Mouse (Mus musculus): Measurements from ENCODE around the gene Hcls1. TPM values are rescaled to one million over a fixed set of nuclear protein-coding genes. Genes with fewer than 3 reads are reported as not detected.

Hcls1 gene
- polyA plus RNA-seq, 1 experiment, result 129 TPM

DNA sequence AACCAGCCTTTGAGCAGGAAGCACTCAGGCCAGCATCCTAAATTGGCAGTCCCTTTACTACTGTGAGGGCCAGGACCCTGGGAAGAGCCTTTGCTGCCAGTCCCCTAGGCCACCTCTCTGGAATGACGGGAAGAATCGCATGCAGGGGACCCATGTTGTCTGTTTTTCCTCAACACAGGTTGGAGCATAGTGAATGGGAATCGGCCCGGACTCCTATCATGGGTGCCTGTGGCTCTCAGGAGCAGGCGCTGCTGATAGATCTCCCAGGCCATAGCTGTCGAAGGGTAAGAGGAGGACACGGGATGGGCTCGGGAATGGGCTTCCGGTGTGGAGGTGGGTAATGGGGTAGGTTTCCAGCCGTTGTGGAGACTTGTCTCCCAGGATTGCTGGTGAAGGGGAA, 3.4 kb upstream of the Hcls1 start:
- Histone ChIP-seq H3K27ac (ENCODE audit: control insufficient read depth, insufficient read depth, low read depth, low read length, poor library complexity) (peak overlapping the region; percentile 54), H3K4me3 (replicated peaks; ENCODE audit: control insufficient read depth, low read depth, low read length) (no peak overlapping the region), H3K4me1 (ENCODE audit: control insufficient read depth, insufficient read depth, low read length) (peaks cover 1% of the 10 kb centered on the region; the same call in 1 of the 2 replicates)
- TF ChIP-seq POLR2A (IDR thresholded peaks at IDR 0.05; ENCODE audit: borderline replicate concordance, control insufficient read depth, low read depth, low read length), result no peak
- no peak for TF ChIP-seq CTCF (IDR thresholded peaks at IDR 0.05; ENCODE audit: control insufficient read depth, insufficient read depth, low read length)
- 91% methylated on average over 10 of the region's 10 CpGs for WGBS

DNA sequence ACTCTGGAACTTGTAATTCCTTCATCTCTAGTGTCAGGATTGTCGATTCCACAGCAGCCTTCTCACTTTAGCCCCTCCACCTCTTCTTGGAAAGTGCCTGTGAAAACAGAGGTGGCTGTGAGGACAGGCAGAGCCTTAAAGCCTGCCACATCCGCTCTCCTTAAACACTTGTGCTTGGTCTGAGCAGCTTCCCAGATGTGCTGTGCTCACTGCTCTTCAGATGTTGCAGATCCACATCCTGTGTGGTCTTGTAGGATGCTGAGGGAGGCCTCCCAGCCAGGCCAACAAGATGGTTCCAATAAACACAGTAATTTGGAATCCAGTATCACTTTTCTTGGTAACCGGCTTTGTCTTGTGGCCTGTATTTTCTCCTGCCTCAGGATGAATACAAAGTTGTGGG, 2.8 kb upstream of the Hcls1 start:
- 90% methylated on average over 3 of the region's 3 CpGs for WGBS
- TF ChIP-seq CTCF (IDR thresholded peaks at IDR 0.05; ENCODE audit: control insufficient read depth, insufficient read depth, low read length) (no peak), POLR2A (IDR thresholded peaks at IDR 0.05; ENCODE audit: borderline replicate concordance, control insufficient read depth, low read depth, low read length) (no peak)
- H3K4me1 ChIP-seq (ENCODE audit: control insufficient read depth, insufficient read depth, low read length), result peaks cover 1% of the 10 kb centered on the region; the same call in 1 of the 2 replicates
- H3K4me3 ChIP-seq (replicated peaks; ENCODE audit: control insufficient read depth, low read depth, low read length), result no peak overlapping the region
- H3K27ac ChIP-seq (ENCODE audit: control insufficient read depth, insufficient read depth, low read depth, low read length, poor library complexity), result no peak overlapping the region

DNA sequence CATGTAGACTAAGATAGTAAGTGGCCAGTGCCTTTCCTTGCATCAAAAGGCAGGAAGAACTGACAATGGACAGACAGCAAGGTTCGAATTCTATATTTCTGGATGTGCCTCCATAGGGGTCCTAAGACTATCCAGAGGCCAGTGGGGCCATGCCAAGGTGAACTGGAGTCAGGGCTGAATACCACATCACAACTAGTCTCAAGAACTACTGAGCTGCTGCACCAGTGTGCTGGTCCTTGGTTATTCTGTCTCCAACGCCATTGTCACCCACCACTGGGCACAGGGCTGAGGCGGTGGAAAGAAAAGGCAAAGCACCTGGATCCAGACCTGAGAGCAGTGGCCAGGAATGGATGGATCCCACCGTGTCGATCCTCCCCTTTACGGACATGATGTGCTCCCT, 2.2 kb upstream of the Hcls1 start:
- Histone ChIP-seq H3K27ac (ENCODE audit: control insufficient read depth, insufficient read depth, low read depth, low read length, poor library complexity) (no peak overlapping the region), H3K4me1 (ENCODE audit: control insufficient read depth, insufficient read depth, low read length) (peaks cover 1% of the 10 kb centered on the region; the same call in 1 of the 2 replicates), H3K4me3 (replicated peaks; ENCODE audit: control insufficient read depth, low read depth, low read length) (no peak overlapping the region)
- TF ChIP-seq POLR2A (IDR thresholded peaks at IDR 0.05; ENCODE audit: borderline replicate concordance, control insufficient read depth, low read depth, low read length) (no peak), CTCF (IDR thresholded peaks at IDR 0.05; ENCODE audit: control insufficient read depth, insufficient read depth, low read length) (no peak)
- WGBS, result 93% methylated on average over 6 of the region's 6 CpGs

DNA sequence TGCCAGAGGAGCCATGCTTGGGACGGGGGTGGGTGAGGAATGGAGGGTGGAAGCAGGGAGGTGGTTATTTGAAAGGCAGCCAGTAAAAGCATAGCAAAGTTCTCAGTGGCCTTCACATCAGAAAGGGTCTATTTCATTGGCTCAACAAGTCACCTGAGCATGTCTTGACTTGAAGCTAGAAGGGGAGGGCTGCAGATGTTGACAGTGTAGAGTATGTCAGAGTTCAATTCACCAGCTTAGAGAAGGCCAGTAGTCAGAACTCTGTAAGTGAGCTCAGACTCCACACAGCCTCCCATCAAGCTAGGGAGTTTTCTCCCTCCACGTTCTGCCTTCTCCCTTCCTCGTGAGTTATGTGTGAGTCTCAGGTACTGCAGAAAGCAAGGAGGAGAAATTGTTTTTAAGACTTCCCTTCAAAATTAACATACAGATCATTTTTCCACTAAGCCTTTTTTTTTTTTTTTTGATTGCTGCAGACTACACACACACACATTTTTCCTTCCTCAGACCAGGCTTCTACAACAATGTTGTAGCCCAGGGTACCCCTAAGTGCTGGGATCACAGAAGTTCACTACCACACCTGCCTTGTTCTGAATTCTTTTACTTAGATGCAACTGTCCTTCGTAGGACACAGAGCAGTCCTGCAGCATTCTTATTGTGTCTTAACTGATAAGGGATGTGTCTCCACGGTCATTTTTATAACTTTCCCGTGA, 497 bp upstream of the Hcls1 start:
- WGBS, result 11% methylated on average over 6 of the region's 6 CpGs

DNA sequence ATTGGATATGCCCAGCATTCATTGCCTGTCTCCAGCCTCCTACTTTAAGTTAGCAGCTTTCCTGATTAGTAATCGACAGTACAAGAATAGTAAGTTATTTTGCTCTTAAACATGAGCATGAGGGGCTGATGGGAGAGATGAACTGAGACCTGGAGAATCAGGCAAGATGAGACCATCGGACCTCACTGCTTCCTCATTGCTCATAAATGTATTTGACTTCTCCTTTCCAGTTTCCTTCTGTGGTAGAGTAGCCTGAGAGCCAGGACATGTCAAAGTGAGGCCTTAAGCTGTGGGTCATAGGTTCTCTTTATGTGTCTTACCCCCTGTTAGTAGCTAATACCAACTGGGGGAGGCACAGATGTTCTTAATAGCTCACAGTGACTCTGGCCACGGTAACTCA, 1.0 kb downstream of the Hcls1 start:
- peak overlapping the region; percentile 47 for H3K4me3 ChIP-seq (replicated peaks; ENCODE audit: control insufficient read depth, low read depth, low read length)
- peaks cover 1% of the 10 kb centered on the region; the same call in 1 of the 2 replicates for H3K4me1 ChIP-seq (ENCODE audit: control insufficient read depth, insufficient read depth, low read length)
- TF ChIP-seq POLR2A (IDR thresholded peaks at IDR 0.05; ENCODE audit: borderline replicate concordance, control insufficient read depth, low read depth, low read length) (no peak), CTCF (IDR thresholded peaks at IDR 0.05; ENCODE audit: control insufficient read depth, insufficient read depth, low read length) (no peak)
- WGBS, result 11% methylated on average over 3 of the region's 3 CpGs
- H3K27ac ChIP-seq (ENCODE audit: control insufficient read depth, insufficient read depth, low read depth, low read length, poor library complexity), result peak overlapping the region; percentile 91; the same call in 1 of the 2 replicates

More for the DNA sequence above, 497 bp upstream of the Hcls1 start:
- Histone ChIP-seq H3K4me1 (ENCODE audit: control insufficient read depth, insufficient read depth, low read length) (peaks cover 1% of the 10 kb centered on the region; the same call in 1 of the 2 replicates), H3K4me3 (replicated peaks; ENCODE audit: control insufficient read depth, low read depth, low read length) (no peak overlapping the region), H3K27ac (ENCODE audit: control insufficient read depth, insufficient read depth, low read depth, low read length, poor library complexity) (peak overlapping the region; percentile 87)
- no peak for TF ChIP-seq POLR2A (IDR thresholded peaks at IDR 0.05; ENCODE audit: borderline replicate concordance, control insufficient read depth, low read depth, low read length)
- no peak for TF ChIP-seq CTCF (IDR thresholded peaks at IDR 0.05; ENCODE audit: control insufficient read depth, insufficient read depth, low read length)

DNA sequence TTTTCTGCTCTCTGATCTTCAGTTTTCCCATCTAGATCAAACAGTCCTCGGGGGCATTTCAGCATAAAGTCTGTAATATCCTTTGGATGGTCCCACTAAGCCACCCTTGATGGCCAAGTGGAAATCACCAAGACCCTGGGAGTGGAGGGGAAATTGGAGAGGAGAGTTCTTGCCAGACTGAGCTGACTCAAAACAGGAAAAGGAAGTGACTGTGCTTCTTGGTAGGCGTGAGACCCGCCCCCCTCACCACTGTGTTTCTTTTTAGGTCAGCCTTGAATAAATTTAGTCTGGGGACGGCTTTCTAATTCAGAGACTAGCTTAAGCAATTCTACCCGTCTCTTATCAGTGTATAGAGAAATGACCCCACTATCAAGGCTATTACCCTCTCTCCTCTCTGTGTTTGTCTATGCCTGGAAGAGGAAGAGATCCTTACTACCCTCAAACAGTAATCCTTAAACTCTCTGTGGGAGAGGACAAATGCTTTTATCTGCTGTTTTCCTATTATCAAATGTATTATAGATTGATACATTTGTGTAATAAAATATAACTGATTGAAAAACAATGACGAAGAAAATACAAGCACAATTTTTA, 6.4 kb downstream of the Hcls1 start:
- Histone ChIP-seq H3K4me1 (ENCODE audit: control insufficient read depth, insufficient read depth, low read length) (peaks cover 2% of the 10 kb centered on the region; the same call in 1 of the 2 replicates), H3K27ac (ENCODE audit: control insufficient read depth, insufficient read depth, low read depth, low read length, poor library complexity) (no peak overlapping the region; the same call in 1 of the 2 replicates), H3K4me3 (replicated peaks; ENCODE audit: control insufficient read depth, low read depth, low read length) (no peak overlapping the region)
- TF ChIP-seq CTCF (IDR thresholded peaks at IDR 0.05; ENCODE audit: control insufficient read depth, insufficient read depth, low read length), result no peak
- TF ChIP-seq POLR2A (IDR thresholded peaks at IDR 0.05; ENCODE audit: borderline replicate concordance, control insufficient read depth, low read depth, low read length), result no peak
- WGBS, result 21% methylated on average over 6 of the region's 6 CpGs

DNA sequence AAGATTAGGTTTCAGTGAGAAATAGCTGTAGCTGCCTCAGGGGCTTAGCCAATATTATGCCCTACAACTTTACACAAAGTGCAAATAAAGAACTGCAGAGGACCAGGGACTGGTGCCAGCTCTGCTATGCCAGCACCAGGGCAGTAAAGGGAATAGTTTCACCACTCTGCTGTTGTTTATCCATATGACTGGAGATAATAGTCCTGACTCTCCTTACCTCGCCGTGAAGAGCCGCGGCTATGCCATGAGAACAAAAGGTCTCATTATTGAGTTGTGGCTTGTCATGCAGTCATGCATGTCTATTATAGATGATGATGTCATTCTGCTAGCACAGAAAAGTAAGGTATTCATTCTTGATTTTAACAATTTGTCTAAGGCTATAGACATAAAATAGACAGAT, 7.1 kb downstream of the Hcls1 start:
- 86% methylated on average over 4 of the region's 4 CpGs for WGBS

DNA sequence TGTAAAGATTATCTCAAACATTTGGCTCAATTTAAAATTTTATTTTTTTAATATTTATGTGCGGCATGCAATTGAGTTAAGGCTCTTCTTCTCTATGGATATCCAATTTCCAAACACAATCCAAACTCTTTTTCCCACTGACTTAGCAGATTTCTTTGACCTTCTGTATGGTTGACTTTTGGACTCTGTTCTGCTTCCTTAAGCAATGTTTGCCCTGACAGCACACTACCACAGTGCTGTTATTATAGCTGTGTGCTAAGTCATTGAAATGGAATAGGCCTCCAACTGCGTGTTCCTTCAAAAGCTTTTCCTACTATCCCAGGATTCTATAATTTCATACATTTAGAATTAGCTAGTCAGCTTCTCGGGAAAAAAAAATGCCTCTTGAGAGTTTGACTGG, 8.8 kb downstream of the Hcls1 start:
- Histone ChIP-seq H3K4me1 (ENCODE audit: control insufficient read depth, insufficient read depth, low read length) (peaks cover 2% of the 10 kb centered on the region; the same call in 1 of the 2 replicates), H3K4me3 (replicated peaks; ENCODE audit: control insufficient read depth, low read depth, low read length) (no peak overlapping the region), H3K27ac (ENCODE audit: control insufficient read depth, insufficient read depth, low read depth, low read length, poor library complexity) (no peak overlapping the region)
- TF ChIP-seq CTCF (IDR thresholded peaks at IDR 0.05; ENCODE audit: control insufficient read depth, insufficient read depth, low read length) (no peak), POLR2A (IDR thresholded peaks at IDR 0.05; ENCODE audit: borderline replicate concordance, control insufficient read depth, low read depth, low read length) (no peak)
- WGBS, result 84% methylated on average over 3 of the region's 3 CpGs

More for the DNA sequence above, 7.1 kb downstream of the Hcls1 start:
- Histone ChIP-seq H3K27ac (ENCODE audit: control insufficient read depth, insufficient read depth, low read depth, low read length, poor library complexity) (no peak overlapping the region), H3K4me3 (replicated peaks; ENCODE audit: control insufficient read depth, low read depth, low read length) (no peak overlapping the region), H3K4me1 (ENCODE audit: control insufficient read depth, insufficient read depth, low read length) (peaks cover 2% of the 10 kb centered on the region; the same call in 1 of the 2 replicates)
- no peak for TF ChIP-seq CTCF (IDR thresholded peaks at IDR 0.05; ENCODE audit: control insufficient read depth, insufficient read depth, low read length)
- no peak for TF ChIP-seq POLR2A (IDR thresholded peaks at IDR 0.05; ENCODE audit: borderline replicate concordance, control insufficient read depth, low read depth, low read length)

Measured in bone marrow, adult 2 months (tissue).